Mouse (Mus musculus): ENCODE results near the gene Zic1. TPM values are rescaled to one million over a fixed set of nuclear protein-coding genes. Genes with fewer than 3 reads are reported as not detected.

Zic1 gene
- polyA plus RNA-seq, 1 experiment from 2014 or later, result not detected

DNA sequence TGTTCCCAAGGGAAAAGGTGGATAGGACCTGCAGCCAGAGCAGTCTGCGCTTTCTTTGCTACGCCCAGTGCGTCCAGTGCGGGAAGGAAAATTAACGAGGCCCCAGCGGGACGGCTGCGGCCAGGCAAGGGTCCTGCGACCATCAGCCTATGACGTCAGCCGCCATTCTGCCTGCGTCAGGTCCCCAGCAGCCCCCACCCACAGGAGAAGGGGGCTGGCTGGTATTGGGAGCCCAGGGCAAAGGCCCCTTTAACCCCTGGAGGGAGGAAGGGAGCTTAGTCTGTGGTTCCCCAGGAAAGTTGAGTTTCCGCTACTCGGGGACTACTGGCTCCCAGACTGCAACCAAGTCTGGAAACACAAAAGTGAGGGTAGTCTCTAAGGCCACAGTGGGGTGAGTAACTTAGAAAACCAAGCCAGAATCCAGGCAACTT lies 14.7 kb downstream of the Zic1 start:
- H3K27ac ChIP-seq (ENCODE audit: low read depth, low read length), result no peak overlapping the region
- H3K36me3 ChIP-seq (ENCODE audit: control insufficient read depth, insufficient read depth), result no peaks in the 10 kb centered on the region
- H3K9ac ChIP-seq (ENCODE audit: low read depth, low read length), result no peak overlapping the region
- no peaks in the 10 kb centered on the region; the same call in 1 of the 2 replicates for H3K4me1 ChIP-seq (replicated peaks; ENCODE audit: control insufficient read depth, insufficient read depth, low read length)
- peaks cover 70% of the 10 kb centered on the region for H3K27me3 ChIP-seq (replicated peaks; ENCODE audit: control insufficient read depth, insufficient read depth, low read length)
- no peak for ATAC-seq
- no peak overlapping the region for H3K4me2 ChIP-seq (replicated peaks; ENCODE audit: low read depth)
- no peak for TF ChIP-seq CTCF (IDR thresholded peaks at IDR 0.05; ENCODE audit: low read depth)
- no peaks in the 10 kb centered on the region for H3K9me3 ChIP-seq (ENCODE audit: control insufficient read depth)
- WGBS, result 3% methylated on average over 14 of the region's 14 CpGs
- H3K4me3 ChIP-seq (ENCODE audit: low read depth, low read length), result no peak overlapping the region

DNA sequence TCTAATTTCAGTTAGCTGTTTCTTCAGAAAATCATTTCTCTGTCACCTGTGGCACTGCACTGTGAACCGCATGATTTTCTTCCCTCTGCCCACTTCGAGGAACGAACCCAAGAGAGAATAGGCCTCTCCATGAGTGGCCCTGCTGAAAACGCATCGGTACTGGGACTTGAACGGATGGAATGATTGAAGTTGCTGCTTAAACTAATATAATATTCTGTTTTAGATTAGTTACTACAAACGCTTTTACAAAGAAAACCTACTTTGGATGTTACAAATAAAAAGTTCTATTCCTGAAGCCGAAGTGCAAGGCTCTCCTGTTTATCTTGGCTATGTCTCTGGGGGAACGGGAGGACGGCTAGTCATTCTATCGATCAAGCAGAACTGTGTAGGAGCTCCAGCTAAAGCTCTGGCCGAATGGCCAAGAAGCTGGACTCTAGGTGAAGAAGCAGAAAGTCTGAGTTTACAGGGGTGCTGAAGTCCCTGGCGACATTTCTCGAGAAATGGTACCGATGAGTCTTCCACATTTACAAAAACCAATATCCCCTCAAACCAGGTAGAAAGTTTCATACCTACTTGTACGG lies 15.3 kb downstream of the Zic1 start:
- no peak for TF ChIP-seq CTCF (IDR thresholded peaks at IDR 0.05; ENCODE audit: low read depth)
- Histone ChIP-seq H3K27ac (ENCODE audit: low read depth, low read length) (no peak overlapping the region), H3K36me3 (ENCODE audit: control insufficient read depth, insufficient read depth) (no peaks in the 10 kb centered on the region), H3K4me2 (replicated peaks; ENCODE audit: low read depth) (no peak overlapping the region), H3K9me3 (ENCODE audit: control insufficient read depth) (no peaks in the 10 kb centered on the region), H3K4me1 (replicated peaks; ENCODE audit: control insufficient read depth, insufficient read depth, low read length) (no peaks in the 10 kb centered on the region), H3K27me3 (replicated peaks; ENCODE audit: control insufficient read depth, insufficient read depth, low read length) (peaks cover 64% of the 10 kb centered on the region), H3K9ac (ENCODE audit: low read depth, low read length) (no peak overlapping the region), H3K4me3 (ENCODE audit: low read depth, low read length) (no peak overlapping the region)
- no peak for ATAC-seq
- WGBS, result 4% methylated on average over 16 of the region's 16 CpGs

DNA sequence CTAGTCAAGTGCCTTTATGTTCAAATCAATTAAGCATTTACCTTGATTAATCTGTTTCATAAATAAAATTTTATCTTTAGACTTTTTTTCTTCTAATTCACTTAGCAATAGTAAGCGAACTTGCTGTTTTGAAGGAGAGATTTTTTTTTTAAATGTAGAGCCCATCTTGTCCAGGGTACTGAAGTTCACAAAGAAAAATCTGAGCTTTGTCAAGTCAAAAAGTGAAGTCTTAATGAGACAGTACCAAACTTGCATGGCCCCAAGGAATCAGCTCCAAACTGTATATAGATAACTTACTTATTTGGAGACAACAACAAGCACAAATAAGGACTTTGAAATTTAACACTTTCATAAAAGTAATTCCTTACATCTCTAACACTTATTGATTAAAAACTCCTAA lies 16.9 kb downstream of the Zic1 start:
- peaks cover 48% of the 10 kb centered on the region for H3K27me3 ChIP-seq (replicated peaks; ENCODE audit: control insufficient read depth, insufficient read depth, low read length)
- H3K4me3 ChIP-seq (ENCODE audit: low read depth, low read length), result no peak overlapping the region
- no peaks in the 10 kb centered on the region for H3K9me3 ChIP-seq (ENCODE audit: control insufficient read depth)
- ATAC-seq, result no peak
- 40% methylated on average over 1 of the region's 1 CpGs for WGBS
- H3K9ac ChIP-seq (ENCODE audit: low read depth, low read length), result no peak overlapping the region
- no peaks in the 10 kb centered on the region for H3K36me3 ChIP-seq (ENCODE audit: control insufficient read depth, insufficient read depth)
- H3K4me1 ChIP-seq (replicated peaks; ENCODE audit: control insufficient read depth, insufficient read depth, low read length), result no peaks in the 10 kb centered on the region
- no peak overlapping the region for H3K27ac ChIP-seq (ENCODE audit: low read depth, low read length)
- no peak overlapping the region for H3K4me2 ChIP-seq (replicated peaks; ENCODE audit: low read depth)
- no peak for TF ChIP-seq CTCF (IDR thresholded peaks at IDR 0.05; ENCODE audit: low read depth)

DNA sequence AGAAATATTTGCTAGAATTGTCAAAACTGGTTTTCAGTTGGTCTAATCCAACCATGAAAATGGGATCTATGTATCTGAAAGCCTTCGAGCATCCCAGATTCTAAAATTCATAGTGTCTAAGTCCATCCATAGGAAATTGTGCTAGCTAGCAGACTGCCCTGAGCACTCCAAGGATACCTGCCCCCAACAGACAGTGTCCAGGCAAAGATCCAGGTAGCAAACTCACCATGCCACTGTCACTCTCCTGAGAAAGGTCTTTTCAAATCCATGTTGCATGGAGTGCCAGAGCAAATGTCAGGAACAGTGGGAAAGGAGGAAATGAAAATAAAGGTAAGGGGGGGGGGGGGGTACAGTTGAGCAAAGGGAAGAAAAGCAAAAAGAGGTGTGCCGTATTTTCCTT lies 18.0 kb downstream of the Zic1 start:
- TF ChIP-seq CTCF (IDR thresholded peaks at IDR 0.05; ENCODE audit: low read depth), result no peak
- H3K36me3 ChIP-seq (ENCODE audit: control insufficient read depth, insufficient read depth), result no peaks in the 10 kb centered on the region
- H3K9me3 ChIP-seq (ENCODE audit: control insufficient read depth), result no peaks in the 10 kb centered on the region
- no peak for ATAC-seq
- peaks cover 37% of the 10 kb centered on the region for H3K27me3 ChIP-seq (replicated peaks; ENCODE audit: control insufficient read depth, insufficient read depth, low read length)
- H3K4me1 ChIP-seq (replicated peaks; ENCODE audit: control insufficient read depth, insufficient read depth, low read length), result no peaks in the 10 kb centered on the region
- WGBS, result 58% methylated on average over 2 of the region's 2 CpGs
- H3K4me2 ChIP-seq (replicated peaks; ENCODE audit: low read depth), result no peak overlapping the region
- no peak overlapping the region for H3K27ac ChIP-seq (ENCODE audit: low read depth, low read length)
- H3K4me3 ChIP-seq (ENCODE audit: low read depth, low read length), result no peak overlapping the region
- no peak overlapping the region for H3K9ac ChIP-seq (ENCODE audit: low read depth, low read length)

Other genes starting within 250 kb of the Zic1 start
- not detected in 2 replicates for gene Zic4, start 3.4 kb downstream of the Zic1 start, polyA plus RNA-seq (2015; fragmentation: Nextera tagmentation; extraction: Ambion mirVana)